Mouse (Mus musculus) stomach, postnatal 0 days (tissue): ENCODE results near the gene Cacul1. TPM values are rescaled to one million over a fixed set of nuclear protein-coding genes. Genes with fewer than 3 reads are reported as not detected.

Experiments
- ATAC-seq: fragments of 200-750 bp; cut with Nextera tagmentation; 2 replicates; pipeline ENCODE4 v1.8.0; 2017; ENCODE audit not compliant: low FRiP score, low TSS enrichment
- DNase-seq: peaks from one replicate; pipeline ENCODE4 v3.0.0-alpha.2; 2016; ENCODE audit warnings: low spot score
- H3K27ac ChIP-seq: fragments of 300-500 bp; sonication (generic); replicated peaks from 2 replicates; pipeline ENCODE4 v1.5.1; 2014; ENCODE audit warnings: mild to moderate bottlenecking, control low read depth
- H3K27me3 ChIP-seq: fragments of 300-500 bp; sonication (generic); 2 replicates; pipeline ENCODE4 v1.6.1; 2014; ENCODE audit warnings: low read length; ENCODE audit not compliant: control insufficient read depth, insufficient read depth
- H3K36me3 ChIP-seq: fragments of 300-500 bp; sonication (generic); 2 replicates; pipeline ENCODE4 v1.6.1; 2014; ENCODE audit warnings: low read length, mixed read lengths; ENCODE audit not compliant: control insufficient read depth, insufficient read depth
- H3K4me1 ChIP-seq: fragments of 300-500 bp; sonication (generic); replicated peaks from 2 replicates; pipeline ENCODE4 v1.6.1; 2014; ENCODE audit warnings: antibody characterized with exemption; ENCODE audit not compliant: control insufficient read depth, insufficient read depth
- H3K4me2 ChIP-seq: fragments of 300-500 bp; sonication (generic); replicated peaks from 2 replicates; pipeline ENCODE4 v1.6.1; 2014; ENCODE audit warnings: low read depth, mild to moderate bottlenecking, control low read depth, moderate library complexity
- H3K4me3 ChIP-seq: fragments of 300-500 bp; sonication (generic); 2 replicates; pipeline ENCODE4 v1.5.1; 2014; ENCODE audit warnings: low read depth, low read length, control low read depth
- H3K9ac ChIP-seq: fragments of 300-500 bp; sonication (generic); 2 replicates; pipeline ENCODE4 v1.6.1; 2014; ENCODE audit warnings: mild to moderate bottlenecking, low read length, control low read depth, mixed read lengths
- H3K9me3 ChIP-seq: fragments of 300-500 bp; sonication (generic); 2 replicates; pipeline ENCODE4 v1.6.1; 2016; ENCODE audit warnings: low read length; ENCODE audit not compliant: control insufficient read depth
- CTCF ChIP-seq: IDR thresholded peaks from 2 replicates; pipeline ENCODE4 v1.5.1; 2016; ENCODE audit warnings: antibody characterized with exemption, low read depth, mild to moderate bottlenecking, moderate library complexity
- EP300 ChIP-seq: optimal IDR thresholded peaks from 2 replicates; pipeline ENCODE3; 2016; ENCODE audit warnings: antibody characterized with exemption
- WGBS: fragments of 180-500 bp; shearing (Covaris S2); extraction: QIAGEN DNeasy Blood & Tissue Kit; methylation state at CpG from one replicate; pipeline ENCODE4 v1.1.7; 2014; 5-methylcytosine and 5-hydroxymethylcytosine counted together
- polyA plus RNA-seq: library from polyadenylated mRNA; unstranded; fragments of >200 nt; fragmentation: Nextera tagmentation; extraction: Ambion mirVana; gene quantifications from 2 replicates; pipeline ENCODE4 v1.2.1, GENCODE M21; 2015

The Cacul1 gene
- polyA plus RNA-seq, 1 experiment from 2014 or later: 10.9 TPM

DNA sequence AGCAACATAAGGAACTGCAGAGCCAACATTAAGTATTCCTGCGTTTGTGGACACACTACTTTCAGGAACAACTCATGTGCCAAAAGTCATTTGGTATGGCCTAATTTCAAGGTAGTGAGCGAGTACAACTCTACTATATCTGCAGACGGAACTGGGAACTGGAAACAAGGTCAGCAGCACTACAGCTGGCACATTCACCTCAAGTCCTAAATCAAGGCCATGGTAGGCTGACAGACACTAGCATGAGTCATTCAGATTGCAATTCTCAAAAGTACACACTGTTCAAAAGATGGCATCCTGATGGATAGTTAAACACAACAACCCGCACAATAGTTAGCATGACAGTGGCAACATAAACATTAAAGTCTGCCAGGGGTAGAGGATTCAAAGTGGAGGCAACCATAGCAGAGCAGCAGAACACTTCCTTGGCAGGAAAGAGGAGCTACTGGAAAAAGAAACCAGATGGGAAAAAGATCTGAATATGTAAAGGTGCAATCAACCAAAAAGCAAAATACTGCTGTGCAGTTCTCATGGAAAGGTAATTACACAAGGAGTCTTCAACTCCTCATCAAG, 25.9 kb downstream of the Cacul1 start:
- H3K9me3 ChIP-seq: no peaks in the 10 kb centered on the region
- H3K4me3 ChIP-seq: no peak overlapping the region
- no peak for ATAC-seq
- H3K27me3 ChIP-seq: no peaks in the 10 kb centered on the region
- no peak for DNase-seq
- H3K27ac ChIP-seq: no peak overlapping the region
- TF ChIP-seq CTCF (no peak), EP300 (no peak)
- no peaks in the 10 kb centered on the region for H3K36me3 ChIP-seq
- no peak overlapping the region for H3K9ac ChIP-seq
- 64% methylated on average over 4 of the region's 4 CpGs for WGBS
- H3K4me2 ChIP-seq: no peak overlapping the region
- H3K4me1 ChIP-seq: no peaks in the 10 kb centered on the region

DNA sequence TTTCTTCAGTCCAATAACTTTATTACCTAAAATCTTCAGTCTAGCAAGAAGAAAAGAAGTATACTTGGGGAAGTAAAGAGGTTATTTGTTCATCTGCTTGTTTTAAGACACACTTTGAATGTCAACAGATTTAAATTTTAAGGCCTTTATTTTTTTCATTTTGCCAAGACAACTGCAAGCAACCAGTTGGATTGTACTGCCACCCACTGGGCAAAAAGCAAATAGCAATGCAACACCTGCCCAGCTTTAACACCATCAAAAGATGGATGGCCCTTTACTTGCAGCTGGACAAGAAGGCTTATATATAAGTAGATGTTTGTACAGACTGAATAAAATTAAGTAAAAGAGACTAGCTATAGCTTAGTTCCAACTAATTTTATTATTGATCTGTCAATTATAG, 27.3 kb downstream of the Cacul1 start:
- Histone ChIP-seq H3K36me3 (no peaks in the 10 kb centered on the region), H3K27ac (no peak overlapping the region), H3K9me3 (no peaks in the 10 kb centered on the region), H3K4me2 (no peak overlapping the region), H3K9ac (no peak overlapping the region), H3K4me3 (no peak overlapping the region), H3K4me1 (no peaks in the 10 kb centered on the region), H3K27me3 (no peaks in the 10 kb centered on the region)
- no peak for TF ChIP-seq EP300
- peak; percentile 80 for TF ChIP-seq CTCF
- no peak for ATAC-seq
- DNase-seq: peak; percentile 67

DNA sequence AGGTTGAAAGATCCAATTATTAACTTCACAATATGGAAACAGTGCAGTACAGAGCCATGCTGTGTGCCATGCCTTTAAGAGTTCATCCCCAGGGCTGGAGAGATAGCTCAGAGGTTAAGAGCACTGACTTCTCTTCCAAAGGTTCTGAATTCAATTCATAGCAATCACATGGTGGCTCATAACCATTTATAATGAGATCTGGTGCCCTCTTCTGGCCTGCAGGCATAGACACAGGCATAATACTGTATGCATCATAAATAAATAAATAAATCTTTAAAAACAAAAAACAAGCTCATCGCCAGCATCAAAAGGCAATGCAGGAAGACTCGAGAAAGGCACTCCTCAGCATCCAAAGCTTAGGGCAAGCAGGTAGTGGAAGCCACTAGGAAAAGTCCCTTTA, 37.5 kb downstream of the Cacul1 start:
- no peak overlapping the region for H3K4me3 ChIP-seq
- H3K36me3 ChIP-seq: peaks cover 3% of the 10 kb centered on the region; the same call in 1 of the 2 replicates
- ATAC-seq: no peak
- no peaks in the 10 kb centered on the region for H3K4me1 ChIP-seq
- no peak for DNase-seq
- WGBS: 91% methylated on average over 2 of the region's 2 CpGs
- H3K27me3 ChIP-seq: no peaks in the 10 kb centered on the region
- H3K4me2 ChIP-seq: no peak overlapping the region
- no peak overlapping the region for H3K27ac ChIP-seq
- TF ChIP-seq CTCF (peak; percentile 57), EP300 (no peak)
- no peak overlapping the region for H3K9ac ChIP-seq
- H3K9me3 ChIP-seq: no peaks in the 10 kb centered on the region

DNA sequence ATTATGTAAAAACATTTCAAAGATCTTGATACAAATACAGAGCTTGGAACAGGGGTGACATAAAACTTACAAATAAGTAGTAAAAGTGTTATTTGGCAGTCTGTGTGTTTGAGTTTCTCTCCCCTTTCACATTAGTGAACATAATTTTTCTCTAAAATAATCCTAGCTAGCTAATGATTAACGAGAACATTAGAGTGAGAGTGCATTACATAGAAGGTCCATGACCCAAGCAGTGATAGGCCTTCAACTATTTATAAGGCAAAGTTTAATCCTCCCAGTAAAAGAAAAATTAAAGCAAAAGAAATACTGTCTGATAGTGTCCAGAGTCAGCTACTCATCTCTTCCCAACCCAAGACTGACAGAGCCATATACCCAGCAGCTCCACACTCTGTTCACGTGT, 48.9 kb downstream of the Cacul1 start:
- no peak overlapping the region for H3K27ac ChIP-seq
- H3K9ac ChIP-seq: no peak overlapping the region
- no peak for DNase-seq
- TF ChIP-seq EP300 (no peak), CTCF (no peak)
- ATAC-seq: no peak
- no peak overlapping the region for H3K4me2 ChIP-seq
- H3K36me3 ChIP-seq: peaks cover 8% of the 10 kb centered on the region; the same call in 1 of the 2 replicates
- 86% methylated on average over 2 of the region's 2 CpGs for WGBS
- no peaks in the 10 kb centered on the region for H3K27me3 ChIP-seq
- no peak overlapping the region for H3K4me3 ChIP-seq
- H3K9me3 ChIP-seq: no peaks in the 10 kb centered on the region
- no peaks in the 10 kb centered on the region for H3K4me1 ChIP-seq

DNA sequence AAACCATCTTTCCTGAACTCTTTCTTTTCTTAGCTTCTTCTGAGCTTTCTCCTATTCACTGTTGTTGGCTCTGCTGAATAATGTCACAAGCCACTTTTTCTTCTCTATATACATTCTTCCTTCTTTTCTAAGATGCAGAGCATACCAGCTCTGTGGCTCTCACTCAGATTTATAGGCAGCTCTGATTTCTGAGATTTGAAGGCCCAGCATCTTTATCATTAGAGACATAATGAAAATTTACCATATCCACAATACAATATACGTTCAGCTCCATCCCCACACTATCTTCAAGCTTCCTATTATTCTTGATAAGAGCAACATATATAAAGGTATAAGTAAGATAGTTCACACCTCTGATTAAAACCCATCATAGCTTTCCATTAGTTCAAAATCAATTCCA, 50.7 kb downstream of the Cacul1 start:
- Histone ChIP-seq H3K36me3 (peaks cover 8% of the 10 kb centered on the region; the same call in 1 of the 2 replicates), H3K9me3 (no peaks in the 10 kb centered on the region), H3K27me3 (no peaks in the 10 kb centered on the region), H3K4me3 (no peak overlapping the region), H3K4me2 (no peak overlapping the region), H3K27ac (no peak overlapping the region), H3K9ac (no peak overlapping the region), H3K4me1 (no peaks in the 10 kb centered on the region)
- TF ChIP-seq EP300 (no peak), CTCF (no peak)
- 92% methylated on average over 1 of the region's 1 CpGs for WGBS
- ATAC-seq: no peak
- no peak for DNase-seq

DNA sequence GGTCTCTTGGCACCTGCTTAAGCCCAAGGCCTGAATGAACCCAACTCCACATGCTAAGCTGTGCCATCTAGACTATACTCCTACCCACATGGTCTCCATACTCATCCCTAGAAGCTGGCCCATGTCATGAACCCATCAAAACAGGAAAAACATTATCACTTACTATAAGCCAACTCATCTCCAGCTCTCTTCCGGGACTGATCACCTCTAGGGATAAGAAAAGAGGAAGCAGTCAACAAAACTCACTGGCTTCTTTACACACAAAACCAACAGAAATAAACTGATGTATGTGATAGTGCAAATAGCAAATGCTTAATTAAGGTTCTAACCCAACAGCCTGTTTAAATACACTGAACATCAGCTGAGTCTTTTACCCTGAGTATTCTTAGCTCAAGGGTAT, 51.5 kb downstream of the Cacul1 start:
- no peak overlapping the region for H3K4me2 ChIP-seq
- WGBS: 80% methylated on average over 1 of the region's 1 CpGs
- H3K36me3 ChIP-seq: peaks cover 8% of the 10 kb centered on the region; the same call in 1 of the 2 replicates
- DNase-seq (no peak), ATAC-seq (no peak)
- H3K9ac ChIP-seq: no peak overlapping the region
- no peak overlapping the region for H3K27ac ChIP-seq
- H3K4me1 ChIP-seq: no peaks in the 10 kb centered on the region
- no peaks in the 10 kb centered on the region for H3K9me3 ChIP-seq
- no peaks in the 10 kb centered on the region for H3K27me3 ChIP-seq
- no peak overlapping the region for H3K4me3 ChIP-seq
- TF ChIP-seq CTCF: no peak
- no peak for TF ChIP-seq EP300
